Mouse (Mus musculus): ENCODE results near the gene Pts. TPM values are rescaled to one million over a fixed set of nuclear protein-coding genes. Genes with fewer than 3 reads are reported as not detected.

The Pts gene
- polyA plus RNA-seq, 1 experiment from 2014 or later, result 76.0 TPM

DNA sequence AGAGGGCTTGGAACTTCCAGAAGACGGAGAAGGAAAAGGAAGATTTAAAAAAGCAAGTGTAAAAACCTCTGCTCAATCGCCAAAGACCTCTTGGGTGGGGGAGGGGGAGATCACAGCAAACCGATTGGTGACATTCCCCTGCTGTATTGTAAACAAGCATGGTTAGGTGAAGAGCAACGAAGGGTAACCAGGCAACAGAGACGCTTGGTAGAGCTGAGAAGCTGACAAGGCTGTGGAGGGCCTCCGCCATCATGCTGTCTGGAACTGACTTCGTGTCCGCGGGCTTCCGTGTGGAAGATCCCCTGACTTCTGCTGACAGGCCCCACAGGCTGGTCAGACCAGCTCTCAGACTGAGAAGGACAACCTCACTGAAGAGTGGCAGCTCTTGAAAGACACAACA is 43.0 kb downstream of the Pts start:
- 6% methylated on average over 10 of the region's 10 CpGs for WGBS
- Histone ChIP-seq H3K4me2 (peak overlapping the region; percentile 63), H3K36me3 (no peaks in the 10 kb centered on the region), H3K4me1 (peaks cover 6% of the 10 kb centered on the region; the same call in 1 of the 2 replicates), H3K4me3 (peak overlapping the region; percentile 29; the same call in 1 of the 2 replicates), H3K9me3 (no peaks in the 10 kb centered on the region), H3K9ac (0 out of 2 replicates have a peak overlapping the region, but pooled peaks have one; percentile 15), H3K27ac (replicated peaks) (no peak overlapping the region), H3K27me3 (replicated peaks) (peaks cover 10% of the 10 kb centered on the region; the same call in 1 of the 2 replicates)
- no peak for ATAC-seq (ENCODE audit: extremely low read depth, insufficient number of reproducible peaks, low FRiP score, low TSS enrichment)

- Histone ChIP-seq H3K27ac (replicated peaks) (no peak overlapping the region), H3K9ac (no peak overlapping the region), H3K9me3 (no peaks in the 10 kb centered on the region), H3K4me1 (peaks cover 14% of the 10 kb centered on the region), H3K4me3 (no peak overlapping the region), H3K4me2 (no peak overlapping the region), H3K27me3 (replicated peaks) (peaks cover 10% of the 10 kb centered on the region; the same call in 1 of the 2 replicates), H3K36me3 (no peaks in the 10 kb centered on the region)
- WGBS, result 83% methylated on average over 8 of the region's 8 CpGs
- ATAC-seq (ENCODE audit: extremely low read depth, insufficient number of reproducible peaks, low FRiP score, low TSS enrichment), result no peak
Observed at GRCm38 (mm10) chr9:50482743-50483142, 45.8 kb downstream of the Pts start.

DNA sequence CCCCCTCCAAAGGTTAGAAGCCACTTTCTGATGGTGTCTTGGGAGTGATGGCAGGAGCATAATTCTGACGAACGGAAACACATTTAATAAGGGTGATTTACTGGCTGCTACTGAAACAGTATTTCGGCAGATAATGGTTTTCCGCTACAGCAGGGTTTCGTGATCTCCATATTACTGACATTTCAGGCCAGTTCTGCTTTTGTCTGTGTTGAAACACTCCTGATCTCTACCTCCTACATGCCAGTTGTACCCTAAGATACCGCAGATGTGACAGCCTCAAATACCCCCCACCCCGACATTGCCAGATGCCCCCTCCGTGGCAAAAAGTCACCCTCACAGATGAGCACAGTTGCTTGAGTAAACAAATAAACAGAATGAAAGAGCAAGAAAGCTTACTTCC is 49.0 kb downstream of the Pts start:
- H3K27me3 ChIP-seq (replicated peaks), result peaks cover 17% of the 10 kb centered on the region; the same call in 1 of the 2 replicates
- H3K4me3 ChIP-seq, result no peak overlapping the region
- H3K9me3 ChIP-seq, result no peaks in the 10 kb centered on the region
- no peak overlapping the region for H3K27ac ChIP-seq (replicated peaks)
- peaks cover 14% of the 10 kb centered on the region for H3K4me1 ChIP-seq
- 23% methylated on average over 8 of the region's 8 CpGs for WGBS
- H3K4me2 ChIP-seq, result peak overlapping the region; percentile 34
- H3K9ac ChIP-seq, result no peak overlapping the region
- ATAC-seq (ENCODE audit: extremely low read depth, insufficient number of reproducible peaks, low FRiP score, low TSS enrichment), result no peak
- H3K36me3 ChIP-seq, result no peaks in the 10 kb centered on the region

GRCm38 (mm10) chr9:50478826-50479225 is 49.7 kb downstream of the Pts start:
- Histone ChIP-seq H3K4me3 (no peak overlapping the region), H3K4me1 (peaks cover 14% of the 10 kb centered on the region), H3K27me3 (replicated peaks) (peaks cover 15% of the 10 kb centered on the region; the same call in 1 of the 2 replicates), H3K9me3 (no peaks in the 10 kb centered on the region), H3K9ac (no peak overlapping the region), H3K36me3 (no peaks in the 10 kb centered on the region), H3K4me2 (peak overlapping the region; percentile 34; the same call in 1 of the 2 replicates), H3K27ac (replicated peaks) (0 out of 2 replicates have a peak overlapping the region, but pooled peaks have one; percentile 37)
- WGBS, result 11% methylated on average over 5 of the region's 5 CpGs
- no peak for ATAC-seq (ENCODE audit: extremely low read depth, insufficient number of reproducible peaks, low FRiP score, low TSS enrichment)

- Histone ChIP-seq H3K4me3 (no peak overlapping the region), H3K27me3 (replicated peaks) (peaks cover 8% of the 10 kb centered on the region; the same call in 1 of the 2 replicates), H3K9me3 (no peaks in the 10 kb centered on the region), H3K9ac (no peak overlapping the region), H3K4me2 (no peak overlapping the region), H3K4me1 (peaks cover 16% of the 10 kb centered on the region), H3K27ac (replicated peaks) (no peak overlapping the region), H3K36me3 (no peaks in the 10 kb centered on the region)
- no peak for ATAC-seq (ENCODE audit: extremely low read depth, insufficient number of reproducible peaks, low FRiP score, low TSS enrichment)
- 73% methylated on average over 9 of the region's 9 CpGs for WGBS
Observed at GRCm38 (mm10) chr9:50477270-50477669, 51.3 kb downstream of the Pts start.

DNA sequence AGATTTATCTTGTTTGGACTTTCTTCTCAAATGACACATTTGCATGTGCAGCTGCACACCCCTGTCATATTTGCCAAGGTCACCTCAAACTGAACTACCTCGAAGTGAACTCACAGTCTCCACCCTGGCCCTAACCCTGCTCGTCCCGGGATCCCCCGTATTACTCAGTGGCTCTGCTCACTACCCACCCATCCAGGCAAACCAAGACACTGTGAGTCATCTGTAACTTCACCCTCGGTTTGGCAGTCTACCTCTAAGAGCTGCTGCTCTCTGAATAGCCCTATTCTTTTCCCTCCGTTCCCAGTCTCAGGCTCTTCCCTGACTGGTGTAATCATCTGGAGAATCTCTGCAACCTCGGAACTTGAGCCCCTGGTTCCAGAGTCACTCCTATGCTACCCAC is 51.9 kb downstream of the Pts start:
- Histone ChIP-seq H3K4me1 (peaks cover 20% of the 10 kb centered on the region), H3K9ac (no peak overlapping the region), H3K9me3 (no peaks in the 10 kb centered on the region), H3K4me3 (no peak overlapping the region), H3K4me2 (no peak overlapping the region), H3K27ac (replicated peaks) (no peak overlapping the region), H3K27me3 (replicated peaks) (peaks cover 8% of the 10 kb centered on the region; the same call in 1 of the 2 replicates), H3K36me3 (no peaks in the 10 kb centered on the region)
- no peak for ATAC-seq (ENCODE audit: extremely low read depth, insufficient number of reproducible peaks, low FRiP score, low TSS enrichment)
- 51% methylated on average over 7 of the region's 7 CpGs for WGBS

- no peak overlapping the region for H3K4me2 ChIP-seq
- peaks cover 29% of the 10 kb centered on the region for H3K4me1 ChIP-seq
- WGBS, result 74% methylated on average over 8 of the region's 8 CpGs
- H3K36me3 ChIP-seq, result no peaks in the 10 kb centered on the region
- H3K4me3 ChIP-seq, result no peak overlapping the region
- H3K9me3 ChIP-seq, result no peaks in the 10 kb centered on the region
- ATAC-seq (ENCODE audit: extremely low read depth, insufficient number of reproducible peaks, low FRiP score, low TSS enrichment), result no peak
- H3K27me3 ChIP-seq (replicated peaks), result peaks cover 8% of the 10 kb centered on the region; the same call in 1 of the 2 replicates
- no peak overlapping the region for H3K9ac ChIP-seq
- no peak overlapping the region for H3K27ac ChIP-seq (replicated peaks)
Observed at GRCm38 (mm10) chr9:50475745-50476144, 52.8 kb downstream of the Pts start.

DNA sequence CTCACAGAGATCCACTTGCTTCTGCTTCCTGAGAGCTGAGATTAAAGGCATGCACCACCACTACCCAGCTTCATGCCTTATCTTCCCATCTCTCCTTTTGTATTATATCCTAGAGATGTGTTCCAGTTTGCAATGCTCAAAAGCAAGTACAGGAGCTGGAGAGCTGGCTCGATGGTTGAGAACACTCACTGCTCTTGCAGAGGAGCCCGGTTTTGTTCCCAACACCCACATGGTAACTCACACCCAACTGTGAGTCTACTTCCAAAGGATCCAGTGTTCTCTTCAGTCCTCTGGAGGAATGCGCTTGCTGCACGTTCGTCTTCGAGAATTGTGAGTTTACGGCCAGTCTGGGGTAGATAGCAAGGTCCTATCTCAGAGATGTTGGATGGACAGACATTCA is 53.2 kb downstream of the Pts start:
- no peak for ATAC-seq (ENCODE audit: extremely low read depth, insufficient number of reproducible peaks, low FRiP score, low TSS enrichment)
- Histone ChIP-seq H3K4me2 (no peak overlapping the region), H3K9ac (no peak overlapping the region), H3K4me1 (peaks cover 33% of the 10 kb centered on the region), H3K36me3 (no peaks in the 10 kb centered on the region), H3K27ac (replicated peaks) (no peak overlapping the region), H3K4me3 (no peak overlapping the region), H3K27me3 (replicated peaks) (peaks cover 8% of the 10 kb centered on the region; the same call in 1 of the 2 replicates), H3K9me3 (no peaks in the 10 kb centered on the region)
- 65% methylated on average over 7 of the region's 7 CpGs for WGBS

Other genes starting within 250 kb of the Pts start
- gene Rpl10-ps3, start 183.8 kb downstream of the Pts start, polyA plus RNA-seq (2015; fragmentation: Nextera tagmentation; extraction: Ambion mirVana), result 239 and 258 TPM in 2 replicates
- gene Plet1, start 34.2 kb downstream of the Pts start, polyA plus RNA-seq (2015; fragmentation: Nextera tagmentation; extraction: Ambion mirVana), result 0.14 and 0.19 TPM in 2 replicates
- gene Il18, start 26.1 kb upstream of the Pts start, polyA plus RNA-seq (2015; fragmentation: Nextera tagmentation; extraction: Ambion mirVana), result 5.5 and 7.1 TPM in 2 replicates
- 0.20 TPM in 1 of 2 replicates, not detected in the other for gene Bco2, start 26.5 kb upstream of the Pts start, polyA plus RNA-seq (2015; fragmentation: Nextera tagmentation; extraction: Ambion mirVana)
- not detected in 2 replicates for gene Tex12, start 32.6 kb upstream of the Pts start, polyA plus RNA-seq (2015; fragmentation: Nextera tagmentation; extraction: Ambion mirVana)
- 568 and 646 TPM in 2 replicates for gene Sdhd, start 75.1 kb upstream of the Pts start, polyA plus RNA-seq (2015; fragmentation: Nextera tagmentation; extraction: Ambion mirVana)
- 247 and 287 TPM in 2 replicates for gene Timm8b, start 75.2 kb upstream of the Pts start, polyA plus RNA-seq (2015; fragmentation: Nextera tagmentation; extraction: Ambion mirVana)
- gene Pih1d2, start 88.6 kb upstream of the Pts start, polyA plus RNA-seq (2015; fragmentation: Nextera tagmentation; extraction: Ambion mirVana), result 1.8 and 3.2 TPM in 2 replicates
- gene Nkapd1, start 88.7 kb upstream of the Pts start, polyA plus RNA-seq (2015; fragmentation: Nextera tagmentation; extraction: Ambion mirVana), result 15.1 and 15.5 TPM in 2 replicates
- 106 and 116 TPM in 2 replicates for gene Dlat, start 131.1 kb upstream of the Pts start, polyA plus RNA-seq (2015; fragmentation: Nextera tagmentation; extraction: Ambion mirVana)
- 7.5 and 8.1 TPM in 2 replicates for gene Dixdc1, start 210.8 kb upstream of the Pts start, polyA plus RNA-seq (2015; fragmentation: Nextera tagmentation; extraction: Ambion mirVana)
- gene 2310030G06Rik, start 217.8 kb upstream of the Pts start, polyA plus RNA-seq (2015; fragmentation: Nextera tagmentation; extraction: Ambion mirVana), result 9.7 and 10.2 TPM in 2 replicates
- 1,022 and 1,124 TPM in 2 replicates for gene Cryab, start 222.6 kb upstream of the Pts start, polyA plus RNA-seq (2015; fragmentation: Nextera tagmentation; extraction: Ambion mirVana)
- gene Hspb2, start 223.6 kb upstream of the Pts start, polyA plus RNA-seq (2015; fragmentation: Nextera tagmentation; extraction: Ambion mirVana), result 260 and 319 TPM in 2 replicates
- gene Fdxacb1, start 239.5 kb upstream of the Pts start, polyA plus RNA-seq (2015; fragmentation: Nextera tagmentation; extraction: Ambion mirVana), result 8.2 and 8.5 TPM in 2 replicates
- gene Alg9, start 246.3 kb upstream of the Pts start, polyA plus RNA-seq (2015; fragmentation: Nextera tagmentation; extraction: Ambion mirVana), result 27.3 and 31.9 TPM in 2 replicates
- gene 1110032A03Rik, start 246.8 kb upstream of the Pts start, polyA plus RNA-seq (2015; fragmentation: Nextera tagmentation; extraction: Ambion mirVana), result 24.5 and 25.9 TPM in 2 replicates

Measured in heart, embryonic 13.5 days (tissue).